Mouse (Mus musculus): ENCODE measurements around the gene Snx20.
"Not testable (repeated sequence)": the region's sequence is repeated elsewhere in the genome, so short reads cannot be mapped to it uniquely, and the experiment has no call there.

Gene Snx20

GRCm38 (mm10) chr8:88635474-88636397 lies at the start of gene Snx20:
TSS of gene Snx20 (minus strand) at chr8:88636128.
- no peak for DNase-seq (ENCODE audit: low read depth)

- no peak for DNase-seq (ENCODE audit: low read depth)
These were observed 47.8 kb upstream of the Snx20 start for GRCm38 (mm10) chr8:88683656-88684289.

DNA sequence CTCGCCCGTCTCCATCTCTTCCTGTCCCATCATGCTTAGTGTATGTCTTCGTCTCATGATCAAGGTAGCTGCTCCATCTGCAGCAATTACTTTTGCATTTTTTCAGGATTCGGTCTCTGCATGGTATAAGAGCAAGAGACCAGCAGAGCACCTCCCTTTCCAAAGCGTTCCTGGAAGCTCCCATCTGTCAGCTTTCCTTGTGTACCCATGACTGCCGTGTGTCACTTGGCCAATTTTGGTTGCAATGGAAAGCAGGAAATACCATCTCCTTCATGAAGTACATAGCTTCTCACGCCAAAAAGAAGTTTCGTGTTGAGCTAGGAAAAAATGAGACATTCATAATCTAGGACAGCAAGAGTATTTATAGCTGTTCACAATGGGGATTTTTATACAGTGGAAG lies 45.1 kb upstream of the Snx20 start:
- no peak for DNase-seq (ENCODE audit: low read depth)

DNA sequence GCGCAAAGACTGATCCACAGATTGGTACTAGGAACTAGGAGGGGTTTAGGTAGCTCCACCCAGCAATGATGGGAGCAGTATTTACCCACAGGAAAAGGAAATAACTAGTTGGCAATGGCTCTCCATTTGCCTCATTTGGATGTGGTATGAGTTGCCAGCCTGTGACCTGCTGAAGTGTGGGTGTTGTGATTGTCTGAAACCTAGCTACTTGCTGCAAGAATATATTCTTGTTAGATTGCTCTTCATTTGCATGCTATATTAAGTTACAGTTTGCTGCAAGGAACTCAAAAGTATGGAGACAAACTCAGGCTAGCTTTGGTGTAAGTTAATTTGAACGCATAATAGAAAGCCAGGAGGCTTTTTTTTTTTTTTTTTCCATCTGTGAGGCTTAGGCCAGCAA lies 44.6 kb upstream of the Snx20 start:
- no peak for DNase-seq (ENCODE audit: low read depth)

GRCm38 (mm10) chr8:88677071-88677470 lies 41.1 kb upstream of the Snx20 start:
- DNase-seq (ENCODE audit: low read depth) = no peak

DNA sequence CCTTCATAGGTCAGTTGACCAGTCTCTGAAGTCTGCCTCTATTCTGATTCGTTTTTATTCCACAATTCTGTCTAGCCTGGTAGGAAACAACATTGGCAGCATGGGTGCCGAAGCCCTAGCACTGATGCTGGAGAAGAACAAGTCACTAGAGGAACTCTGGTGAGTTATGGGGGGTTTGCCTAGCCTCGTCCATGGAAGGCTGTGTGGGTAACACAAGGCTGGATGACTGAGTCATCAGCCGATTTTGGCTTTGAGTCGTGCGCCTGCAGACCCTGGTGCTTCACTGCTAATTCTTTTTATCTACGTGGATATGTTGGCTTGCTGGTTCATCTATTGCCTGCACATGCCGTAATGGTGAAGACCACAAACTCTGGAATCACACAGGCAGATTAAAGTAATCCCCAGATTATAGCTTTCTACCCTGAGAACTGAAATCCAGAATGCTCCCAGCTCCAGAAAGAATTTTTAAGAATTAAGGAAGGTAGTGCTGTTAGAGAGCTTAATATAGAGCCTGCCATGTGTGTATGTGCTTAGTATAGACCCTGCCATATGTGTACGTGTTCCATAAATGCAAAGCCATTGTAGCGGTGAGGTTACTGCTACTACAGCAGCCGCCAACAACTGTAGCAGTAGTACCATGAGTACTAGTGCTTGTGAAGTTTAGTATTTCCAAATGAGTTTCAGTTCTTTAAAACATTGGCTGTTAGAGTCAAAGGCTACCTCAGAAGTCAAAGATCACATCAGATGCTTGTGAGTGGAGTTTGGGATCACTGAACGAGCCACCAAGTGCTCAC lies 39.6 kb upstream of the Snx20 start:
- DNase-seq (ENCODE audit: low read depth) = no peak

- DNase-seq (ENCODE audit: low read depth) = no peak
These were observed 37.9 kb upstream of the Snx20 start for GRCm38 (mm10) chr8:88673859-88674258.

GRCm38 (mm10) chr8:88671575-88671974 lies 35.6 kb upstream of the Snx20 start:
- DNase-seq (ENCODE audit: low read depth) = no peak

- no peak for DNase-seq (ENCODE audit: low read depth)
These were observed 34.9 kb upstream of the Snx20 start for GRCm38 (mm10) chr8:88670782-88671181.

DNA sequence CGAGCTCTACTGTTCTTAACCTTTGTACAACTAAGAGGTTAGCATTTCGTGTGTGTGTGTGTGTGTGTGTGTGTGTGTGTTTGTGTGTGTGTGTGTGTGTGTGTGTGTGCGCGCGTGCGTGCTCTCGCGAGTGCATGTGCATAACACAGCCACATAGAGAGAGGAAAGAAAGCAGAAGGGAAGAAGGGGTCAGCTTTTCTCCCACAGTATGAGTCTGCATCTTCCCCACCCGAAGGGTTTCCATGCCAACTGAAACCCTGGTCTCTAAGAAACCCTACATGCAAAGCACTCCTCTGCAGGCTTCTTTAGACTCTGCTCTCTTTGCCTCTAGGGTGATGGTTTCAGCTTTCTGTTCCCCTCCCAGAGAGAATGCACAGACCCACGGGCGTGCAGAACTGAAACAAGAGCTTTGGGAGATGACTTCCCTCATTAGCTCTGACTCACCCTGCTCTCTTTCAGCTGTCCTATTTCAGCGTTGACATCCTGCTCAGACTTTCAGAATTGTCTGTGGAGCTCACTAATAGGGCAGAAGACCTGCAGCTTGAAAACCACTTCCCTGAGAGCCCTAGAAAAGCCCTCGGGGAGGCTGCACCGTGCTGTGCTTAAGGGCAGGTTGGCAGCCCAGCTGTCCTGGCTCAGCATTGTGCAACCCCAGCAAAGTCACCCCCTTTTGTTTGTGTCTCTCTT lies 32.6 kb upstream of the Snx20 start:
- no peak for DNase-seq (ENCODE audit: low read depth)

DNA sequence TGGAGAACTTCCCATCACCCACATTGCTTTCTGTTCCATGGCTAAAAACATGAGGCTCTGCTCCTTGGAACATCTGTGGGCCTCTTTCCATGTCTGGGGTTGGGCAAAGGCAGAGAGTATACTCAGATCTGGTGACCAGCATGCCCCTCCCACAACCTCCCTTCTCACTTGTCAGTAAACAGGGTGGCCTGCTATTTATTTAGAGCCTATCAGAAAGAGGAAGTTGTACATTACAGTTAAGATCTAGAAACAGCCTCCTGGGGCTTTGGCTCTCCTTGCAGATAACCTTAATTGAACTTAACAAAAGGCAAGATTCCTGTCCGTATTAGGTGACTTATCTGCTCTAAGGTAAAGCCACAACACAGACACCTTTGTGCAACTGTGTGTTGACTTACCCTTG lies 30.5 kb upstream of the Snx20 start:
- no peak for DNase-seq (ENCODE audit: low read depth)

DNA sequence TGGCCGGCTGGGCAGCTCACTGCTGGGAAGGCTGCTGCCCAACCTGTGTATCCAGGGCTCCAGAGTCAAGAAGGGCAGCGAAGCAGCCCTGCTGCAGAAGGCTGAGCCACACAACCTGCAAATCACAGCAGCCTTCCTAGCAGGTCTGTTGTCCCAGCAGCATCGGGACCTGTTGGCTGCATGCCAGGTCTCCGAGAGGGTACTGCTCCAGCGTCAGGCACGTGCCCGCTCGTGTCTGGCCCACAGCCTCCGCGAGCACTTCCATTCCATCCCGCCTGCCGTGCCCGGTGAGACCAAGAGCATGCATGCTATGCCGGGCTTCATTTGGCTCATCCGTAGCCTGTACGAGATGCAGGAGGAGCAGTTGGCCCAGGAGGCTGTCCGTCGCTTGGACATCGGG lies 29.0 kb upstream of the Snx20 start:
- DNase-seq (ENCODE audit: low read depth) = no peak

GRCm38 (mm10) chr8:88664121-88664520 lies 28.2 kb upstream of the Snx20 start:
- no peak for DNase-seq (ENCODE audit: low read depth)

DNA sequence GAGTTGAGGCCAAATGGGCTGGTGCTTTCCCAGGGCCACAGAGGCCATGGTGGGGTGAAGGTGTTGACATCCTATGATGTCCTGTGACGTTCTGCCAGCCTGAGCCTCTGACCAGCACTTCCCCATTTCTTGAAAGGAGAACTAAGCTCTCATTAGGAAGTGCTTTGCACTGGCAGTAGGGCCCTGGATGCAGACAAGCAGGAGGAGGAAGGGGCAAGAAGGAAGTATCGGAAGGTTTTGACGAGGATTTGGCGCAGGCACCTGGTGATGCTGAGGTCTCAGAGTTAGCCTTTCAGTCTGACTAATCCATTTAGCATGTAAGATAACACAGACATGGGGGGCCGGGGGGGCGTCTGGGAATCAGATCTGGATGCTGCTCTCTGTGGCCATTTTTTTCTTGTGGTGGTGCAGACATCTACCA lies 26.5 kb upstream of the Snx20 start:
- DNase-seq (ENCODE audit: low read depth) = no peak

DNA sequence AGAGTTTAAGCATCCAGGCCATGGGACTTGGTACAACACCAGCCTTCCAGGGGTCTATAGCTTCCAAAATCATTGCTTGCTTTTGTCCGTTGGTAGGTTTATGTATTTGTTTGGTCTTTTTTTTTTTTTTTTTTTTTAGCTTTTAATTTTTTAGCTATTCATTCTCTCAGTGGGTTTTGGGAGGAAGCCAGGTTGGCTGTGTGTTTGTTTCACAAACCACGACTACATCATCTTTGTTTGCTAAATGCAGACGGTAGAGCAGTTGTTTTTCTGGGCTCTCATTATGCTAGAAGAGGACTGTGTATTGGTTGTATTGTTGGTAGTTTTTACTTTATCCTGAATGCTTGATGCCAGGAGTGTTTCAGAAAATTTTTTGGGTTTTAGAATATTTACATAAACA lies 23.9 kb upstream of the Snx20 start:
- DNase-seq (ENCODE audit: low read depth) = no peak

DNA sequence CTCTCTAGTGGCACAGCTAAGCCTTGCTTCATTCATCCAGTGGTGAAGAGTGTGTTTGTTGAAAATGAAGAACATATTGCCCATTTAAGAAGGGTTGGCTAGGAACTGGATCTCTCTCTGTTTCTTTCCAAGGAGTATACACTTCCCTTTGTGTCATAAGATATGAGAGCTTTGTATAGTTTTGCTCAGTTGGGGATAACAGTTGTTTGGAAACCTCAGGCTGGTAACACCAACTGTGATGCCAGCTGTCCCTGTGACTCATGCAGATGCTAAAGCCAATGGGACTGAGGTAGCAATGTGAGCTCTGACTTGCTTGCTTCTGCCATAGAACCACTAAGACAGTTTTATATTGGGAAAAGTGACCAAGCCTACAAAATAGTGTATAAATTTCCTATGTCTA lies 19.4 kb upstream of the Snx20 start:
- DNase-seq (ENCODE audit: low read depth) = no peak

DNA sequence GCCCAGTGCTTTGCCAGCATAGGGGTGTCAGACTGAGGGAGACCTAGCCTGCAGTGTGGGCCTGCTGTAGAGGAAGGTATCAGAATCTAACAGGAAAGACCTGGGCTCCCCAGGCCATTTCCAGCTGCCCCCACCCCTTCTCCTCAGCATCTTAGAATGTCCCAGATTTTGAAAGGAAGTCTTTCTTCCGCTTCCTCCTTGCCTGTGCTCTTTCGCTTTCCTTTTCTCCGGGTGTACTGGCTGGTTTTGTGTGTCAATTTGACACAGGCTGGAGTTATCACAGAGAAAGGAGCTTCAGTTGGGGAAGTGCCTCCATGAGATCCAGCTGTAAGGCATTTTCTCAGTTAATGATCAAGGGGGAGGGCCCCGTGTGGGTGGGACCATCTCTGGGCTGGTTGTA lies 15.2 kb upstream of the Snx20 start:
- DNase-seq (ENCODE audit: low read depth) = not testable (repeated sequence)

DNA sequence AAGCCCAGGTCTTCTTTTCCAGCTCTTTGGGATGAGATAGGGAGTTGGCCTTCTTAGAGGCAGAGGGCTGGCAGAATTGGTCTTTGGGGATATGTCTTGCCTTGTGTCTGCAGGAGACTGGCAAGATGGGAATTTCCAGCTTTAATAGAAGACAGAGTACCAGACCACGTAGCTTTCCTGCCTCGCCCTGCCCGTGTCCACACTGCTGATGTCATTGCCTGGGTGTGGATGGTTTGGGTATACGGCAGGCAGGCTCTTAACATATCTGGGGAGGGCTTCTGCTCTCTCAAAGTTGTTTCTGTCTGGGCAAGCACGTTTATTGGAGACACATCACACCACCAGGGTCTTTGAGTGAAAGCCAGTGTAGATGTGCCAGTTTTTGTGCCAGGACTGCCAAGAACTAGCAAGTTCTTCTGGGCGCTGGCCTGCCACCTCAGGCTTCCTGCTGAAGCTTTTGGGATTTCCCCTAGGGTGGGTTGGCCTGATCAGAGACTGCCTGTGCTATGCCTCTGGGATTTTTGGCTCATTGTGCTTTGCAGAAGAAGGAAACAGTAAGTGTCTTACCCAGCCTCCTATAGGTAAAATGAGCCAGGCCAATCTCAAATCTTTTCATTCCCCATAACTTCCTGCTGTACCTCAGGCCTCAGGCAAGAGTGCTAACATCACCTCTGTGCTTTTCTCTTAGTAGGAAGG lies 14.2 kb upstream of the Snx20 start:
- no peak for DNase-seq (ENCODE audit: low read depth)

GRCm38 (mm10) chr8:88648322-88648721 lies 12.4 kb upstream of the Snx20 start:
- no peak for DNase-seq (ENCODE audit: low read depth)

- DNase-seq (ENCODE audit: low read depth) = peak; percentile 44
These were observed 11.2 kb upstream of the Snx20 start, which contains the start of gene Nod2 for GRCm38 (mm10) chr8:88646837-88647778. TSS of gene Nod2 (plus strand) at chr8:88647315.
